Mouse (Mus musculus) kidney, adult 18-20 months (tissue): ENCODE measurements at regions not wholly inside any gene's neighbourhood (a gene's known extent, or its start where the extent isn't known, plus 50 kb on each side); places are given as distances from the start of the nearest gene placed in this dataset.

Experiments
- DNase-seq: peaks from one replicate; pipeline ENCODE4 v3.0.0; 2021

- DNase-seq: no peak
These were observed 335.2 kb downstream of the Gm21750 start for GRCm38 (mm10) chr14:73996229-73996628.

GRCm38 (mm10) chr14:73997796-73998195 is 336.8 kb downstream of the Gm21750 start:
- DNase-seq: no peak

GRCm38 (mm10) chr14:73999409-73999909 is 338.4 kb downstream of the Gm21750 start:
- DNase-seq: no peak

GRCm38 (mm10) chr14:74006911-74007310 is 345.9 kb downstream of the Gm21750 start:
- DNase-seq: no peak

GRCm38 (mm10) chr14:74011555-74011954 is 350.5 kb downstream of the Gm21750 start:
- no peak for DNase-seq

GRCm38 (mm10) chr14:74019421-74019820 is 358.4 kb downstream of the Gm21750 start:
- DNase-seq: no peak

GRCm38 (mm10) chr14:74047009-74047694 is 386.1 kb downstream of the Gm21750 start:
- no peak for DNase-seq

GRCm38 (mm10) chr14:74047695-74048280 is 386.8 kb downstream of the Gm21750 start:
- DNase-seq: no peak

- no peak for DNase-seq
These were observed 387.4 kb downstream of the Gm21750 start for GRCm38 (mm10) chr14:74048386-74048785.

- no peak for DNase-seq
These were observed 405.0 kb downstream of the Gm21750 start for GRCm38 (mm10) chr14:74066051-74066450.

GRCm38 (mm10) chr14:74093016-74093415 is 432.0 kb downstream of the Gm21750 start:
- no peak for DNase-seq

- DNase-seq: no peak
These were observed 438.7 kb downstream of the Gm21750 start for GRCm38 (mm10) chr14:74099696-74100095.

- DNase-seq: no peak
These were observed 451.6 kb downstream of the Gm21750 start for GRCm38 (mm10) chr14:74112603-74113002.

GRCm38 (mm10) chr14:74113116-74113515 is 452.1 kb downstream of the Gm21750 start:
- no peak for DNase-seq

- no peak for DNase-seq
These were observed 452.5 kb downstream of the Gm21750 start for GRCm38 (mm10) chr14:74113556-74113955.

GRCm38 (mm10) chr14:74117686-74118085 is 456.7 kb downstream of the Gm21750 start:
- DNase-seq: no peak

GRCm38 (mm10) chr14:74145202-74145700 is 484.2 kb downstream of the Gm21750 start:
- no peak for DNase-seq

- DNase-seq: no peak
These were observed 474.4 kb upstream of the Htr2a start for GRCm38 (mm10) chr14:74166221-74166620.

GRCm38 (mm10) chr14:74169131-74169875 is 471.3 kb upstream of the Htr2a start:
- DNase-seq: no peak

GRCm38 (mm10) chr14:74180066-74180465 is 460.6 kb upstream of the Htr2a start:
- no peak for DNase-seq

- no peak for DNase-seq
These were observed 457.6 kb upstream of the Htr2a start for GRCm38 (mm10) chr14:74182996-74183395.

GRCm38 (mm10) chr14:74201710-74202109 is 438.9 kb upstream of the Htr2a start:
- DNase-seq: no peak

GRCm38 (mm10) chr14:74205011-74205410 is 435.6 kb upstream of the Htr2a start:
- DNase-seq: no peak
